Mouse (Mus musculus) kidney, postnatal 0 days (tissue): ENCODE data around the gene Fam196b. TPM values are rescaled to one million over a fixed set of nuclear protein-coding genes. Genes with fewer than 3 reads are reported as not detected.

ENCODE experiments used
- ATAC-seq: fragments of 200-750 bp; cut with Nextera tagmentation; replicated peaks from 2 replicates; pipeline ENCODE4 v1.8.0; 2017; ENCODE audit warnings: low read depth, moderate number of reproducible peaks, moderate TSS enrichment, moderate library complexity; ENCODE audit not compliant: low FRiP score
- DNase-seq: peaks from one replicate; pipeline ENCODE4 v3.0.0-alpha.2; 2016; ENCODE audit warnings: low spot score
- H3K27ac ChIP-seq: fragments of 300-500 bp; sonication (generic); 2 replicates; pipeline ENCODE4 v1.5.1; 2014; ENCODE audit warnings: mild to moderate bottlenecking
- H3K27me3 ChIP-seq: fragments of 300-500 bp; sonication (generic); 2 replicates; pipeline ENCODE4 v1.6.1; 2014; ENCODE audit warnings: low read length, mixed read lengths; ENCODE audit not compliant: insufficient read depth
- H3K36me3 ChIP-seq: fragments of 300-500 bp; sonication (generic); 2 replicates; pipeline ENCODE4 v1.6.1; 2014; ENCODE audit warnings: low read length, mixed read lengths; ENCODE audit not compliant: insufficient read depth
- H3K4me1 ChIP-seq: fragments of 300-500 bp; sonication (generic); replicated peaks from 2 replicates; pipeline ENCODE4 v1.6.1; 2014; ENCODE audit warnings: antibody characterized with exemption, low read length, mixed read lengths; ENCODE audit not compliant: insufficient read depth
- H3K4me2 ChIP-seq: fragments of 300-500 bp; sonication (generic); 2 replicates; pipeline ENCODE4 v1.6.1; 2014; ENCODE audit warnings: mild to moderate bottlenecking, low read length, moderate library complexity, mixed read lengths
- H3K4me3 ChIP-seq: fragments of 300-500 bp; sonication (generic); replicated peaks from 2 replicates; pipeline ENCODE4 v1.5.1; 2014; ENCODE audit warnings: low read depth, low read length
- H3K9ac ChIP-seq: fragments of 300-500 bp; sonication (generic); 2 replicates; pipeline ENCODE4 v1.6.1; 2014; ENCODE audit warnings: low read depth, low read length
- H3K9me3 ChIP-seq: fragments of 300-500 bp; sonication (generic); replicated peaks from 2 replicates; pipeline ENCODE4 v1.6.1; 2016; ENCODE audit warnings: low read length, inconsistent platforms, mixed read lengths
- CTCF ChIP-seq: IDR thresholded peaks from 2 replicates; pipeline ENCODE4 v1.5.1; 2016; ENCODE audit warnings: antibody characterized with exemption, low read depth, mild to moderate bottlenecking, moderate library complexity
- WGBS: fragments of 180-500 bp; shearing (Covaris S2); extraction: QIAGEN DNeasy Blood & Tissue Kit; methylation state at CpG from one replicate; pipeline ENCODE4 v1.1.7; 2014; 5-methylcytosine and 5-hydroxymethylcytosine counted together
- polyA plus RNA-seq: library from polyadenylated mRNA; unstranded; fragments of >200 nt; fragmentation: Nextera tagmentation; extraction: Ambion mirVana; gene quantifications from 2 replicates; pipeline ENCODE4 v1.2.1, GENCODE M21; 2015

Fam196b gene
- polyA plus RNA-seq, 1 experiment from 2014 or later: 0.21 TPM

- no peaks in the 10 kb centered on the region for H3K36me3 ChIP-seq
- no peaks in the 10 kb centered on the region for H3K9me3 ChIP-seq
- no peaks in the 10 kb centered on the region for H3K27me3 ChIP-seq
- no peak for TF ChIP-seq CTCF
- no peak for DNase-seq
- WGBS: 70% methylated on average over 1 of the region's 1 CpGs
- no peak overlapping the region for H3K9ac ChIP-seq
- H3K4me2 ChIP-seq: no peak overlapping the region
- no peak overlapping the region for H3K27ac ChIP-seq
- ATAC-seq: no peak
- no peaks in the 10 kb centered on the region for H3K4me1 ChIP-seq
- no peak overlapping the region for H3K4me3 ChIP-seq
These were observed 60.9 kb downstream of the Fam196b start for GRCm38 (mm10) chr11:34375557-34375956.

GRCm38 (mm10) chr11:34377649-34378048 lies 63.0 kb downstream of the Fam196b start:
- Histone ChIP-seq H3K27me3 (no peaks in the 10 kb centered on the region), H3K4me1 (no peaks in the 10 kb centered on the region), H3K9ac (no peak overlapping the region), H3K27ac (no peak overlapping the region), H3K4me2 (no peak overlapping the region), H3K4me3 (no peak overlapping the region), H3K36me3 (no peaks in the 10 kb centered on the region), H3K9me3 (no peaks in the 10 kb centered on the region)
- DNase-seq (no peak), ATAC-seq (no peak)
- WGBS: 66% methylated on average over 6 of the region's 6 CpGs
- no peak for TF ChIP-seq CTCF

DNA sequence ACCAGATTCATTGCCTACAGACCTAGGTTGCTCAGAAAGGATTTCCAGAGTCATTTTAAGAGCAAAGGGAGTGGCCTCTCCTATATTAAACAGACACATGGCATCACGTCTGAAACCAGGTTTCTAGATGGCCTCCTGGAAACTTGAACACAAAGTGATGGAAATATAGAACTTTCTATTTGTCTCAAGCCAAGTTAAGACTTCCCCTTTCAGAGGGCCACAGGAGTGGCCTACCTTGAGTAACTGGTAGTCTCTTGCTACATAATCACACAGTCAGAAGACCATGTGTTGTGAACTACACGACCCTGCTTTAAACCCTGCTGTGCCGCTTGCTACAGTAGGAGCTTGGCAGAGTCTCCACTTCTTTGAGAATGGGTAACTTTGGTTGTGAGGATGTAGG lies 68.9 kb downstream of the Fam196b start:
- Histone ChIP-seq H3K36me3 (no peaks in the 10 kb centered on the region), H3K4me1 (no peaks in the 10 kb centered on the region), H3K4me3 (no peak overlapping the region), H3K27me3 (no peaks in the 10 kb centered on the region), H3K9ac (no peak overlapping the region), H3K27ac (no peak overlapping the region), H3K9me3 (no peaks in the 10 kb centered on the region), H3K4me2 (no peak overlapping the region)
- WGBS: 86% methylated on average over 3 of the region's 3 CpGs
- DNase-seq (no peak), ATAC-seq (no peak)
- no peak for TF ChIP-seq CTCF

GRCm38 (mm10) chr11:34384178-34384577 lies 69.6 kb downstream of the Fam196b start:
- Histone ChIP-seq H3K4me3 (no peak overlapping the region), H3K27me3 (no peaks in the 10 kb centered on the region), H3K9me3 (no peaks in the 10 kb centered on the region), H3K27ac (no peak overlapping the region), H3K36me3 (no peaks in the 10 kb centered on the region), H3K9ac (no peak overlapping the region), H3K4me2 (no peak overlapping the region), H3K4me1 (no peaks in the 10 kb centered on the region)
- DNase-seq: no peak
- ATAC-seq: no peak
- TF ChIP-seq CTCF: no peak
- 67% methylated on average over 4 of the region's 4 CpGs for WGBS

DNA sequence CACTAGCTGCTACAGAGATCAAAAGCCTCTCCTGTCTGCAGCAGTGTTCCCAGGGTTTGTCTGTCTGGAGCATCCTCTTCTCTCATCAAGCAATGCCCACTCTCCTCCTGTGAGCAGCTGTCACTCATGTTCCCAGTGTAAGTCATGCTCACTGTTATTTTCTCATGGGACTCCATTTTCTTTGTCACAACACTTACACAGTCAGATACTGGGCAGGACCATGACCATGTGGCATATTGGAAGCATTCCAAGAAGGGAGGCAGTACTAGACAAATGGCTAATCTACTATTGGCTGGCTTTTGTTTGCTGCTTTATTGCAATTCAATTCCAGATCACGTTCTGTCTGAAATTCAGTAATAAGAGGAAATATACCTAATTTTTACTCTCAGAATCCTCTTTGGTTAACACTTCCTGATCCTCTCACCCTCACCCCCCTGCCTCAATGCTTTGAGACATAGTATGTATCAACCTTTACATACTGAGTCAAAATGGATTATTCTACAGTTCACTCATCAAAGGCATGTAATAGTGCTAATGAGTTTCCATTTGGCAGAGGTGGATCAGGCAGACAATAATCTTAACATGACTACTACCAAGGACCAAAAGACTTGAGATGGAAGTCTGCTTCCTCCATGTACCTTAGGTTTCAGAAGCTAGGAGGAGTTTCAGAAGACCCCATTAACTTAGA lies 70.5 kb downstream of the Fam196b start:
- Histone ChIP-seq H3K9me3 (no peaks in the 10 kb centered on the region), H3K9ac (no peak overlapping the region), H3K4me1 (no peaks in the 10 kb centered on the region), H3K4me3 (no peak overlapping the region), H3K4me2 (no peak overlapping the region), H3K36me3 (no peaks in the 10 kb centered on the region), H3K27ac (no peak overlapping the region), H3K27me3 (no peaks in the 10 kb centered on the region)
- no peak for DNase-seq
- no peak for TF ChIP-seq CTCF
- ATAC-seq: no peak
- 58% methylated on average over 1 of the region's 1 CpGs for WGBS

DNA sequence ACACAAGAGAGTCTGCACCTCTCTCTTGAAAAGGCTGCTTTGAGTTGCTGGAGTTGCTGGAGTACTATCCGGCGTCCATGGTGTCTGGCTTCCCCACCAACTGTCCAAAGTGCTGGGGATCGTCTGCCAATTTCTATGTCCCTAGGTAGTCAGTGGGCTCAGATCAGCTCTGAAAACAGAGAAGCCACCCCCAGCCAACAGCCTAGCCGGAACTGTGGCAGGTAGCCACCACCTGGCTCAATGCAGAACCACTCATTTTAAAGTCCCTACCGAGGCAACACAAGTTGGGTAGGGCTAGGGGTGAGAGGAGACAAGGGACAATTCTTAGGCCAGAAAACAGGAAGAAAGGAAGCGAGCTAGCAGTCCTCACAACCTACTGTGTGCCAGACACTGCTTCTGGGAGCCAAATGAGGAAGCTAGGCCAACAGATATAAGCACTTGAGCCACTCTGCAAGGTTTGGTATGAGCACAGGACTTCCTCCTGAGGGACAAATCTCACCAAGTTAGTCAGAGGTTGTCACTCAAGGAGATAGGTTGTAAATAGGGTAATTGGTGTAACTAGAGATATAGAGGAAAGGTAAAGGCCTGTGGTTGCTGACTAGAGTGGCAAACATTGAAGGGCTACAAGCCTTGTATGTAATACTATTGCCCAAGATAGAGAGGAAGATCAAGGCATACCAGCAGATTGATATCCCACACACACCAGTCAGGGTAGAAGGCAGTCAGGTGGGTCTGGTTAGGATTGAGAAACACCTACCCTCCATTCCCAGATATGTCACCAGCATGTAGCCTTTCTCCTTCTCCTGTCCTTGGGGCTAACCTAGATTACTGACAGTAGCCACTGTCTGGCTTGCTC lies 74.9 kb downstream of the Fam196b start:
- Histone ChIP-seq H3K9me3 (no peaks in the 10 kb centered on the region), H3K36me3 (no peaks in the 10 kb centered on the region), H3K4me1 (no peaks in the 10 kb centered on the region), H3K27me3 (no peaks in the 10 kb centered on the region), H3K4me3 (no peak overlapping the region), H3K27ac (no peak overlapping the region), H3K4me2 (no peak overlapping the region), H3K9ac (no peak overlapping the region)
- no peak for DNase-seq
- 80% methylated on average over 6 of the region's 6 CpGs for WGBS
- ATAC-seq: no peak
- no peak for TF ChIP-seq CTCF
